Mouse (Mus musculus): ENCODE measurements around the gene Tnk2.
A peak's percentile ranks its signal among the peaks of the same experiment; 100 is the strongest.

Tnk2 gene

GRCm38 (mm10) chr16:32659385-32659784 is 15.7 kb downstream of the Tnk2 start:
- peak in 1 of 2 experiments; percentile 79 for DNase-seq (ENCODE audit: low spot score in 2 of 2)

- DNase-seq (ENCODE audit: low spot score in 2 of 2): no peak
Measured at GRCm38 (mm10) chr16:32660095-32660494, 16.4 kb downstream of the Tnk2 start.

GRCm38 (mm10) chr16:32660557-32661321 is 17.1 kb downstream of the Tnk2 start:
- DNase-seq (ENCODE audit: low spot score in 2 of 2): peak in 1 of 2 experiments; percentile 65

- DNase-seq (ENCODE audit: low spot score in 2 of 2): no peak
Measured at GRCm38 (mm10) chr16:32661493-32661921, 17.8 kb downstream of the Tnk2 start.

GRCm38 (mm10) chr16:32662372-32662771 is 18.7 kb downstream of the Tnk2 start:
- DNase-seq (ENCODE audit: low spot score in 2 of 2): no peak

GRCm38 (mm10) chr16:32663231-32663858 is 19.7 kb downstream of the Tnk2 start:
- DNase-seq (ENCODE audit: low spot score in 2 of 2): no peak

- no peak for DNase-seq (ENCODE audit: low spot score in 2 of 2)
Measured at GRCm38 (mm10) chr16:32664211-32664610, 20.5 kb downstream of the Tnk2 start.

- no peak for DNase-seq (ENCODE audit: low spot score in 2 of 2)
Measured at GRCm38 (mm10) chr16:32665851-32666665, 22.4 kb downstream of the Tnk2 start.

- DNase-seq (ENCODE audit: low spot score in 2 of 2): no peak
Measured at GRCm38 (mm10) chr16:32666671-32667551, 23.2 kb downstream of the Tnk2 start.

GRCm38 (mm10) chr16:32667552-32667872 is 23.8 kb downstream of the Tnk2 start:
- no peak for DNase-seq (ENCODE audit: low spot score in 2 of 2)

GRCm38 (mm10) chr16:32668030-32668429 is 24.4 kb downstream of the Tnk2 start:
- DNase-seq (ENCODE audit: low spot score in 2 of 2): no peak

- no peak for DNase-seq (ENCODE audit: low spot score in 2 of 2)
Measured at GRCm38 (mm10) chr16:32668472-32668871, 24.8 kb downstream of the Tnk2 start.

- DNase-seq (ENCODE audit: low spot score in 2 of 2): no peak
Measured at GRCm38 (mm10) chr16:32669243-32669642, 25.6 kb downstream of the Tnk2 start.

GRCm38 (mm10) chr16:32670354-32671124 is 26.9 kb downstream of the Tnk2 start:
- no peak for DNase-seq (ENCODE audit: low spot score in 2 of 2)

- DNase-seq (ENCODE audit: low spot score in 2 of 2): no peak
Measured at GRCm38 (mm10) chr16:32671206-32671887, 27.7 kb downstream of the Tnk2 start.

GRCm38 (mm10) chr16:32672250-32672649 is 28.6 kb downstream of the Tnk2 start:
- no peak for DNase-seq (ENCODE audit: low spot score in 2 of 2)

- no peak for DNase-seq (ENCODE audit: low spot score in 2 of 2)
Measured at GRCm38 (mm10) chr16:32672861-32673560, 29.3 kb downstream of the Tnk2 start.

- DNase-seq (ENCODE audit: low spot score in 2 of 2): no peak
Measured at GRCm38 (mm10) chr16:32674121-32674740, 30.6 kb downstream of the Tnk2 start.

Measured in left cerebral cortex, adult 9 months (tissue).